Mouse (Mus musculus) spleen, postnatal 4 days (tissue): ENCODE results near the gene Ugt1a7c.
"Not testable (repeated sequence)": the region's sequence is repeated elsewhere in the genome, so short reads cannot be mapped to it uniquely, and the experiment has no call there.

ENCODE experiments used
- DNase-seq, 2 experiments: peaks; one replicate each; pipeline ENCODE4 v3.0.0; 2022; ENCODE audit warnings: low spot score in 2 of 2

Gene Ugt1a7c

GRCm38 (mm10) chr1:88094941-88095492 lies at the start of gene Ugt1a7c:
Gene Ugt1a7c, plus strand, starts transcription at chr1:88095062.
- DNase-seq: peak; percentile 22 to 62

GRCm38 (mm10) chr1:88047408-88047807 lies 47.5 kb upstream of the Ugt1a7c start:
- not testable (repeated sequence) for DNase-seq

DNA sequence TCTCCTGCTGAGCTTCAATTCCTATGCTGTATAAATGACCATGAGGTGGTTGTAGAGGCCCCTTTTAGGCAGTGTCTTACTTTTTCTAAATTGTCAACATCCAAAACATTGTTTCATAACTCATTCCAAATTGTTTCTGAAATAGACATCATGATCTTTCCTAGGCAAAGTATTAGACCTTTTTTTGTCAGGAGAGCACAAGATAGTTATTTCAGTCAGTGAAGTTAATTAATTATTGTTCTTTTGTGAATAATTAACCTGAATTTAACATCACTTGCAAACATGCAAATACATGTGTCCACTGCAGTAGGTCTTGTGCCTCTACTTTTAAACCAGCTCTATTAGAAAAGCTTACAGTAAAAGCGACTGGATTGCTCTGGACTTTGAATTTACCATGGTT lies 39.8 kb upstream of the Ugt1a7c start, which contains the start of gene Ugt1a10:
Gene Ugt1a10, plus strand, starts transcription at position 301 of the 400 bp plus-strand sequence.
- no peak for DNase-seq

GRCm38 (mm10) chr1:88066472-88067102 lies 28.3 kb upstream of the Ugt1a7c start:
- DNase-seq: not testable (repeated sequence)

GRCm38 (mm10) chr1:88070495-88070894 lies 24.4 kb upstream of the Ugt1a7c start, which contains the start of gene Ugt1a9:
Gene Ugt1a9, plus strand, starts transcription at chr1:88070800.
- DNase-seq: no peak

- DNase-seq: no peak
Measured at GRCm38 (mm10) chr1:88070902-88071301, 24.0 kb upstream of the Ugt1a7c start.

DNA sequence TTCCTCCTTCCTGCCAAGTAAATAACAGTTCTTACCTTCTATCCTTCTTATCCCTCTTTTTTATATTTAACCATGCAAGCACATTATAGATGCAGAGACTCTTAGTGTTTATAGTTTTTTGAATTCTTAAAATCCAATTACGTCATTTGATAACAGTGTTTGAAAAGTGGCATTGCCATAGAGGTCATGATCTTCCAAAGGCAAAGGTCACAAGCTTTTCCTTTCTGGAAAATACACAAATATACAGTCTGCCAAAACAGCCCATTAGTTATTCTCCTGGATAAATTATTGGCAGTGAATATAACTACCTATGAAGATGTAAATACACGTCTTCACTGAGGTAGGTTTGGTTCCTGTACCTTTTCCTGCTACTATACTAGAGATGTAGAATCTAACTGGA lies 20.4 kb upstream of the Ugt1a7c start:
- no peak for DNase-seq

GRCm38 (mm10) chr1:88077128-88077527 lies 17.7 kb upstream of the Ugt1a7c start:
- no peak for DNase-seq

- no peak for DNase-seq
Measured at GRCm38 (mm10) chr1:88081670-88082069, 13.2 kb upstream of the Ugt1a7c start.

DNA sequence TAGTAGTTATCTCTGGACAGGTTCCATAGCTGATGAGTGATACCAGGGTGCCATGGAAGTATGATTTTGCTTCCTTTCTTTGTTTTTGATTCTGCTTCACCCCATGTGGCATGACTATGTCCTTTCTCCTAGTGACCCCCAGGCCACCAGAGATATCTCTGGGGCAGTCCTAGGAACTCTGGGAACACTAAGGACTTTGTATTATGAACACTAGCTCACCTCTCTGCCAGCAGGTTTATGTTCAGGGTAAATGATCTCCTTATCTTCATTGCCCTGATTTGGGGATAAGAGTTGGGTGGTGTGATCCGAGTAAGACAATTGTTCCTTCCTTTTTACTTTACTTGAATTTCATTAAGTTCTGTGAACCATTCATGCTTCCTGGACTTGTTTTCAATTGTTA lies 8.7 kb upstream of the Ugt1a7c start:
- DNase-seq: no peak

DNA sequence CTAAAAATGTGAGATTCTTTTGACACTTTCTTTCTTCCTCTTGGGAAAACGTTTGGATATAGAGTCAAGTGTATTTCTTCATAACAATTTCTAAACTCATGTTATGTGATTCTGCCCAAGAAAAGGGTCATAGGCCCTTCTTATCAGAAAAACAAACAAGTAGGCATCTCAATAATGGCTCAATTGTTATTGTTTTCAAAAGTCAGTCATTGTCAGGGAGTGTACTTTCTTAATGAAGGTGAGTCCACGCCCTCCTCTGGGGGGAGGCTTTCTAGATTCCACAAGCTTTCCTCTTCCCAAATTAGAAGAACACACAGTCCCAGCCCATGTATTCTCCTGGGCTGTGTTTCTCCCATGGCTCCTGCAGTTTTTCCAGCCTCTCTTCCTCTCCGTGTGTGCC lies 7.3 kb upstream of the Ugt1a7c start, which contains the start of gene Ugt1a8:
Gene Ugt1a8, plus strand, starts transcription at position 301 of the 400 bp plus-strand sequence.
- DNase-seq: no peak

GRCm38 (mm10) chr1:88092341-88092740 lies 2.5 kb upstream of the Ugt1a7c start:
- DNase-seq: peak; percentile 33 to 64

- DNase-seq: not testable (repeated sequence)
Measured at GRCm38 (mm10) chr1:88094270-88094676, 589 bp upstream of the Ugt1a7c start.

DNA sequence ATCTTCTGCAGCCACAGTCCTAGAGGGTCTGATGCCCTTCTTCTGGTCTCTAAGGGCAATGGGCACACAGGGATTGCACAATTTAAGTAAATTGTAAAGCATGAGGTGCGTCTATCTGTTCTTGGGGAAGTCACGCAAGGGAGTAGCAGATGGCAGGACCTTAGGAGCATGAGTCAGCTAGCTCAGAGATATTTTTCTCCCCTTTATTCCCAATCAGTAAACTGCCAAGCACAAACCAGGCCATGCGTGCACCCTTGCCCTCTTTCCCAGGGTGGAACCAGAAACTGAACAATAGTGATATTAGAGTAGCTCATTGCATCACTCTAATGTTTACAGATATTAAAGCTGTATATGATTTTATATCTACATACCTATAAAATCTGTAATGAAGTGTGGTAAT lies 3.7 kb downstream of the Ugt1a7c start:
- DNase-seq: not testable (repeated sequence)

- DNase-seq: not testable (repeated sequence)
Measured at GRCm38 (mm10) chr1:88099691-88100090, 4.8 kb downstream of the Ugt1a7c start.

- not testable (repeated sequence) for DNase-seq
Measured at GRCm38 (mm10) chr1:88103019-88103418, 8.2 kb downstream of the Ugt1a7c start, which contains the start of gene Ugt1a6b. Gene Ugt1a6b, plus strand, starts transcription at chr1:88103252.

DNA sequence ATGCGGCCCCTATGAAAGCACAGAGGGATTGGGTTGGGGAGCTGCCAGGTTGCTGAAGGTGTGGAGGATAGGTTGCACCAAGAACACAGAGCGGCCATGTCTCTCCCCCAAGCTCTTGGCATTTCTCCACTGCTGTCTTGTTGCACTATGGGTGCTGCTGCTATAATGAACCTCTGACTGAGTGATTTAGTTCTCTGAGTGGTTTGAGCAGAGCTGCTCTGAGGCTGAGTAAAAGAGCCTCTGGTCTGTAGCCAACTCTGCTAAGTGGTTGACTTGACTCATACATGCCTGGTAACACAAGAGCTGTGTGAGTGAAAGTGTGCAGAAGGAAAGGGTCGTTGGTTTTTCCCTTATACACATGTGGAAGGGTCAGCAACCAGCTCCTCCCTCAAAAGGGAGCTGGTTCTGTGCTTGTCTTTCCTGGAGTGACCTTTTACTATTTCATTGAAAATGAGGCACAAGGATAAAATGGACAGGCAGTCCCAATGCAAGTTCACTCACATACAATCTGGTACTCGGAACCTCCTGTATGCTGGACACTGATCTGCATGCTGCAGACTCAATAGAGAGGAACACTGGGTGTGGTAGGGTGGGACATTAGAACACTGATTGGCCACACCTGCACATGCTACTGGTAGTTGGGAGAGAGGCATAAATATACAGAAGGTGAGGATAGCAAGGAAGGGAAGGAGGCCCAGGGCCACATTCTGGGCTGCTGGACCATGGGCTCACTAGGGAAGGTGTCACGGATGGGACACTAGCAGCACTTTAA lies 9.0 kb downstream of the Ugt1a7c start:
- DNase-seq: not testable (repeated sequence)

- DNase-seq: no peak
Measured at GRCm38 (mm10) chr1:88104667-88105430, 10.0 kb downstream of the Ugt1a7c start.

DNA sequence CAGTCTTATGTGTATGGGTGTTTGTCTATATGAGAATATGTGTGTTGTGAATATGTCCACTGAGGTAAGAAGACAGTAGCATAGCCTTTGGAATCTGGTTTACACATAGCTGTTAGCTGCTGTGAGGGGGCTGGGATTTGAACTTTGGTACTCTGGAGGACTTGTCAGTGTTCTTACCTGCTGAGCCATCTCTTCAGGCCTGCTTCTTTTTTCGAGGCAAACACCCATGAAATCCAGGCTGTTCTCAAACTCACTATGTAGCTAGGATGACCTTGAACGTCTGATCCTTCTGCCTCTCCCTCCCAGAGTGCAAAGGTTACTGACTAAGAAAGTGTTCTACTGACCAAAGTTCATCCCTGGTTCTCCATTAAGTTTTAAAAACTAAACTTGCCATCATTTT lies 10.8 kb downstream of the Ugt1a7c start:
- DNase-seq: no peak

DNA sequence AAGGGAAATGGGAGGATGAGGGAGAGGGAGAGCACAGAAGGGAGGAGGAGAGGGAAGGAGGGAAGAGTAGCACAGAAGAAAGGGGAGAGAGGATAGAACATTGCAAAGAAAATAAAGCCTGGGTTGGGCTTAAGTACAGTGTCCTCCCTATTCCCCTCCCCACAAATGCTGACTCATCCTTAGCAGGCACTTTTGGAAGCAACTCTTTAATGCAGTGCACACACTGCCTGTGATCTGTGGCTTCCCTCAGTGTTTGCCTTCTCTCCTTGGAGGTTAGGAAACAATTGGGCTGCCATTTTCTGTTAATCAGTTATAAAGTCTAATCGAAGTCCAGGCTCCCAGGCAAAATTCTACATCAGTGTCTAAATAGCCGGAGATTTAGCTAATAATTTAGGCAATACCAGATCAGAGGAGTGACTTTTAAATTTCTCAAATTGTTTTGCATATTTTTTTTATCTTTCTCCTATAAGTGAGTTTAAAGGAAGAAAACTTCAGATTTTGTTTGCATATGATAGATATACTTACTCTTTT lies 14.2 kb downstream of the Ugt1a7c start:
- not testable (repeated sequence) for DNase-seq

DNA sequence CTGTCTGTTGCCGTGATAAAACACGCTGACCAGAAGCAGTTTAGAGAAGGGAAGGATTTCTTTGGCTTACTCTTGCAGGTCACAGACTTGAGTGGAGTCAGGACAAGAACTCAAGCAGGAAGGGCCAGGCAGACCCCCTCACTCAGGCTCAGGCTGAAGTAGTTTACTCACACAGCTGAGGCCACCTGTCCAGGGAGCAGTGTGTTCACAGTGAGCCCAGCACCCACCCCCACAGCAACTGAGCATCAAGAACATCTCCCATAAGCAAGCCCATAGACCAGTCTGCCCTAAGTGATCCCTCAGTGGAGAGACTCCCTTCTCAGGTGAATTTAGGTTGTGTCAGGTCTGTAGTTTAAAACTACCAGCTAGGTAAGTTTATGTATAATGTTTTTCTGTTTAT lies 14.7 kb downstream of the Ugt1a7c start:
- DNase-seq: not testable (repeated sequence)
